Mouse (Mus musculus) kidney, postnatal 14 days (tissue): Measurements from ENCODE around the gene Gm20388.
A peak's percentile ranks its signal among the peaks of the same experiment; 100 is the strongest.
"Not testable (repeated sequence)": the region's sequence is repeated elsewhere in the genome, so short reads cannot be mapped to it uniquely, and the experiment has no call there.

Experiments
- DNase-seq: peaks from one replicate; pipeline ENCODE4 v3.0.0; 2022; ENCODE audit warnings: mixed read lengths

Gene Gm20388

DNA sequence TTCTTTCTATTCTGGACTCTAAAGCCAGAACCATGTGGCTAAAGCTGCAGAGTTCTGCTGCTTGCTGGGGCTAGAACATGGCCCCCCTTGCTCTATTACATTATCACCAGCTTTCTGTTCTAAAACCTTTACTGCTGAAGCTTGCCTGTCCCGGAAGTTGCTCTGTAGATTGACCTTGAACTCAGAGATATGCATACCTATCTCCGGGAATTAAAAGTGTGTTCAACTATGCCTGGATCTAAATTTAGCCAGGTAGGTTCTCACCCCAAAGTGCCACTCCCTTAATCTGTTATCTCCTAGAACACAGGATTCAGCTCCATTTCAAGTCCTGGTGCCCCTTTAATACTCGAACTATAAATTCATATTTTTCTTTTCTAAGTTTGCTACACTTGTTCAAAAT lies 4100.9 kb downstream of the Gm20388 start:
- DNase-seq = no peak

DNA sequence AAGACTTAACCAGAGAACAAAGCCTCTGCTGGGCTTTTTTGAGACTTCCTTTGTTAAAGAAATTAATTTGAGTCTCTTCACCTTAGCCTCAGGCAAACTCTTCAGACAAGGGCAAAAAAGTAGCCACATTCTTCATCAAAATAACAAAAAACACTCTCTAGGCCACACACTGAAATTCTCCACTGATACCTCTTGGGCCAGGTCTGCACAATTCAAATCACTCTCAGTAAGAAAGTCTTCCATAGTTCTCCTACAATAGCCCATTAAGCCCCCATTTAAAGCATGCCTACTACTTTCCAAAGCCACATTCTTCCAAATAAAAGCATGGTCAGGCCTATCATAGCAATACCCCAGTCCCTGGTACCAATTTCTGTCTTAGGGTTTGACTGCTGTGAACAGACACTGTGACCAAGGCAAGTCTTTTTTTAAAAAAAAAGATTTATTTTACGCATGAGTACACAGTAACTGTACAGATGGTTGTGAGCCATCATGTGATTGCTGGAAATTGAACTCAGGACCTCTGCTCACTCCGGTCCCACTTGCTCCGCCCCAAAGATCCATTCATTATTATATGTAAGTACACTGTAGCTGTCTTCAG lies 4101.4 kb downstream of the Gm20388 start:
- no peak for DNase-seq

DNA sequence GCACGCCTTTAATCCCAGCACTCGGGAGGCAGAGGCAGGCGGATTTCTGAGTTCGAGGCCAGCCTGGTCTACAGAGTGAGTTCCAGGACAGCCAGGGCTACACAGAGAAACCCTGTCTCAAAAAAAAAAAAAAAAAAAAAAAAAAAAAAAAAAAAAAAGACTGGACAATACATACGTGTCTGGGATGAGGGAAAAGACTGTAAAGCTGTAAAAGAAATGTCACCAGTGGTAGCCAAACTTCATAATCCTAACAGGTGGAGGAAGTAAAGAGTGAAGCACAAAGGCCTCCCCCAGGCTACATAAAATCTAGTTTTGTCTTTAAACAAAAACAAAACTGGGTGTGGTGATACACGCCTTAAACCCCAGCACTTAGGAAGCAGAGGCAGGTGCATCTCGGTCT lies 4103.7 kb downstream of the Gm20388 start:
- not testable (repeated sequence) for DNase-seq

DNA sequence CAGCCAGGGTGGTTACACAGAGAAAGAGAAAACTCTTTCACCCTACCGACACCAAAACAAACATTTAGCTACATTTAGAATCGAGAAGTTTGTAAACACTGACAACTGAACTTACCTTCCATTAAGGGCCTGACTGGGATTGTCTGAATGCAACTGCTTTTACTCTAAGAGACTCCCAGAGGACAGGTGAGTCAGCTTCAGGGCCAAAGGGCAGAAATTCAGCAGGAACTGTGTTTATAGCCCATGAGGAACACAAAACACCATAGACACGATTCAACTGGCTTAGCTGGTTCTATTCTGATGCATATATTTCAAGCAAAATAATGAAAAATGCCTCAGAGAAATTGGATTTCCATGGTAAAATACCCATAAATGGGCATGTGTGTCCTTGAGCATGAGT lies 4104.1 kb downstream of the Gm20388 start:
- DNase-seq = no peak

DNA sequence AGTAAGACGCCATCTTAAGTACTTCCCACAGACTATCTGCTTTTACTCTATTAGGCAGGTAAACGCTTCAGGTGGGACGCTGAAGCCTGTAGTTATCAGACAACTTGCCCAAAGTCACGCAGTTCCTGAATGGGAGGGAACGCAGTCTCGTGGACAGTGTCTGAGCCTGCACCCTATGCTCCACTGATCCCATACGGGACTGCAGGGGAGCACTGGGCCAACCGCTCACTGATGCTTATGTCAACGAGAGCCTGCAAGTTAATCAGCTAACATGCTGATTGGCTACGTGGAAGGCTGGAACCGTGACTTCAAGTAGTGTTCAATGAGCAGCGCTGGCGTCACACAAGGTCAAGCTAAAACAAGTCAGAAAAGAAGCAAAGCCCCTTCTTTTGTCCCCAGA lies 4109.1 kb downstream of the Gm20388 start:
- DNase-seq = peak; percentile 21

DNA sequence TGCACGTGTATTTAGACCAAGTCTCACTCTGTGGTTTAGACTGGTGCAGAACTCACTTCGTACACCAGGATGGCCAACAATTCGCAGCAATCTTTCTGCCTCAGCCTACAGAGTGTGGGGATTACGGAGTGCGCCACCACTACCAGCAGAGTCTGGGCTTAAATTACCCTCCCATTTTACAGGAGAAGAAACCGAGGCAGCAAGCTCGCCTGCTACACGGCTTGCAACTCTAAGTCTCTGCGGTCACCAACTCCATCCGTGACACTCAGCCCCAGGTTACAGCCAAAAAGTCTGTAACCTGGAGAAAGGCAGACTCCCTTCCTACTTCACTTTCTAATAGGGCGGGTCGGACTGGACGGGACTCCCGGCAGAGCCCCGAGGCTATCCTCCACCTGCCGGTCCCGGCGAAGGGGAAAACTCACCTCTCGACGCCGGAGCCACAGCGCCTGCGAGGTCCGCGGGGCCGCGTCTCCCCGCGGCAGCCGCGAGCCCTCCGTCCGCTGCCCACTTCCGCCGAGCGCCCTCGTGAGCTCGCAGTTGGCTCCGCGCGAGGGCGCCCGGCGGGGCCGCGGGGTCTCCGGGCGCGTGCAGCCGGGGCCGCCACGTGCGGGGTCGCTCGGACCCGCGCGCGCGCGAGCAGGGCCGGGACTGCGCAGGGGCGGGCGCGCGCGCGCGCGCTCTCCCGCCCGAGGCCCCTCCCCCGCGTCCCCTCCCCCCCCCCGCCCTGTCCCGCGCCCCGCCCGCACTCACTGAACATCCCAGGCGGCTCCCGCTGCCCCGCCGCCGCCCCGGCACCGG lies 4110.0 kb downstream of the Gm20388 start:
- DNase-seq = no peak

DNA sequence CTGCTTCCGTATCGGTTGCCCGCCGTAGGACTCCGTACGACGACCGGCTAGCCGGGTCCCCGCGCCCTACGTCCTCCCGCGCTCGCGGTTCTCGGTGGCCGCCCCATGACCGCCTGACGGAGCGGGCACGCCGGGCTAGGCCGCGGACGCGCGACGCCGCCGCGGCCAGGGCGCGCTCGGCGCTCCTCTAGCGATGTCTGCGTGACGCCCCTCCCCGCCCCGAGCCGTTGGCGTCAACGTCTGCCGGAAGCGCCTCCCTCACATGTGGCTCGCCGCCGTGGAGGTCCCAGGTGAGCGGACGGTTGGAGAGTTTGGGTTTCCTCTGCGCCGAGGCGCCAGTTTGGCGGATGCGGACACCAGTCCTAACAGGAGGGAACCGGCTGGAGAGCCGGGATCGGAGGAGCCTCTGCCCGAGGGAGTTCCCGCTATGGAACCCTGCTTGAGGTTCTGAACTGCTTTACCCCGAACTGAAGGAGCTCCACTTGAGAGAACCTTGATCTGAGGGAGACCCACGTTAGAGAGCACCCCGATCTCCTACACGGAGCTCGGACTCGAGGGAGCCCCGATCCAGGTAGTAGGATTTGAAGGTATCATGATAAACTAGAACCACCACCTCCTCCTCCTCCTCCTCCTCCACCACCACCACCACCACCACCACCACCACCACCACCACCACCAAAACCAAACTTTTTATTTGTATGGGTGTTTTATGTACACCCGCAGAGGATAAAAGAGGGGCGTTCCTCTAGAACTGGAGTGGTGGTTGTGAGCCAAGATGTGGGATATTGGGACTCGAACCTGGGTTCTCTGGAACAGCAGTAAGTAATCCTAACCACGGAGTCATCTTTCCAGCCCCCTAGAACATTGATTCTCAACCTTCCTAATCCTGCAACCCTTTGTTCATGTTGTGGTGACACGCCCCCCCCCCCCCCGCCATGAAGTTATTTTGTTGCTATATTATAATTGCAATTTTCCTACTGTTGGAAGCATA lies 4110.9 kb downstream of the Gm20388 start, which contains the start of the genes Taf5l and Urb2:
Gene Taf5l, minus strand, starts transcription at position 161 of the 991 bp plus-strand sequence.
Gene Urb2, plus strand, starts transcription at position 272 of the 991 bp plus-strand sequence.
- DNase-seq = peak; percentile 96

DNA sequence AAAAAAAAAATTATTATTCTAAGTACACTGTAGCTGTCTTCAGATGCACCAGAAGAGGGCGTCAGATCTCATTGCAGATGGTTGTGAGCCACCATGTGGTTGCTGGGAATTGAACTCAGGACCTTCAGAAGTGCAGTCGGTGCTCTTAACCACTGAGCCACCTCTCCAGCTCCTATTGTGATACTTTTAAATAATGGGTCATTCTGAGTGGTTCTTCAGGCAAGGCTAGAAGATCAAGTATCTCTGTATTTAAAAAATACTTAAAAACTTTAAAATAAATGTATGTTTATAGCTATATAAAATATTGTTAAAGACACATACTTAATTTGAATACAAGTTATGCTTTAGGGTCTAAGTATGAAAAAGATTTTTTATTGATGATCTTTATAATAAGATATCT lies 4115.6 kb downstream of the Gm20388 start:
- DNase-seq = not testable (repeated sequence)

DNA sequence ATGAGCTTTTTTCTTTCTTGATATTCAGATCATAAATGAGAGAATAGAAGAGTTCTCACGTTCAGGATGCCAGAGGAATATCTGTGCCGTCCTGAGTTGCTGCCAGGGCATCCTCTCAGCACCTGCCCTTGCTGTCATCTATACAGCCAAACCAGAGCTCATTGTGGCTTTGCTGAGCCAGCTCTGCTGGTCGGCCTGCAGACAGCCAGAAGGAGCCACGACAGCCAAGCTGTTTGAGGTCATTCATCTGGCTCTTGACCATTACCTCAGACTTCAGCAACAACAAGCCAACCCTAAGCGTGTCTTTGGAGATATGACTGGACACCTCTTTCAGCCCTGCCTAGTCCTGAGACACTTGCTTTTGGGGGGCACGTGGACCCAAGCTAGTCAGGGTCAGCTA lies 4117.2 kb downstream of the Gm20388 start:
- no peak for DNase-seq

DNA sequence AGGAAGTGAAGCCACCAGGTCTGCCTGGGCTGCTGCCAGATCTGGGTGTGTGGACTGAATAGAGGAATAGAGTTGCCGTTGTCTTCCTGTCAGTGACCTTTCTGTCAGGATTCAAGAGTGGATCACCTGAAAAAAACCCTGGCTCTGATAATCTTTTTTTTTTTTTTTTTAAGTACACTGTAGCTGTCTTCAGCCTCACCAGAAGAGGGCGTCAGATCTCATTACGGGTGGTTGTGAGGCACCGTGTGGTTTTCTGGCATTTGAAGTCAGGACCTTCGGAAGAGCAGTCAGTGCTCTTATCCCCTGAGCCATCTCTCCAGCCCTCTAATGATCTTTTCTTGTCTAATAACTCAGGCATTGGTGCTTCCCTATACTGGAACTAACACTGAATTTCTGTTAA lies 4122.8 kb downstream of the Gm20388 start:
- no peak for DNase-seq

DNA sequence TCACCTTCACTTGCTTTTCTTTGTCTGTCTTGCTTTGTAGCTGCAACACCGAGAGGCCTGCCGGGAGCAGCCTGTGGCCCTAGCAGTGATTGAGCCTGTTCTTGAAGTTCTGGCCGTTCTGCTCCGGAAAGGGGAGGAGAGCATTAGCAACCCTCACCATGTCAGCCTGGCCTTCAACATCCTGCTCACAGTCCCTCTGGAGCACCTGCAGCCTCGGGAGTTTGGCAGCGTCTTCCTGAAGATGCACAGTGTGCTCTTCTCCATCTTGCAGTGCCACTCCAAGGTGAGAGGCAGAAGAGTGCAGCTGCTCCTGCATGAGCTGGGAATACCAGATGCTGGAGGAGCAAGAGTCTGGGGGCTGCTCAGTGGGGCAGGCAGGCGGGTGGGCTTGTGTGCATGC lies 4127.5 kb downstream of the Gm20388 start:
- DNase-seq = no peak

DNA sequence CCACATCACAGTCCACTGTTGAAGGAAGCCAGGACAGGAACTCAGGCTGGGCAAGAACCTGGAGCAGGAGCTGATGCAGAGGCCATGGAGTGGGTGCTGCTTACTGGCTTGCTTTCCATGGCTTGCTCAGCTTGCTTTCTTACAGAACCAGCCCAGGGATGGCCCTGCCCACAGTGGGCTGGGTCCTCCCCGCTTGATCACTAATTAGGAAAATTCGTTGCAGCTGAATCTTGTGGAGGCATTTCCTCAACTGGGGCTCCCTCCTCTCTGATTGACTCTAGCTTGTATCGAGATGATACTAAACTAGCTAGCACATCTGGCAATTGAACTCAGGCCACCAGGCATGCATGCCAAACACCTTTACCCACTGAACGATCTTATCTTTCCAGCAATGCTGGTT lies 4128.7 kb downstream of the Gm20388 start:
- DNase-seq = no peak

DNA sequence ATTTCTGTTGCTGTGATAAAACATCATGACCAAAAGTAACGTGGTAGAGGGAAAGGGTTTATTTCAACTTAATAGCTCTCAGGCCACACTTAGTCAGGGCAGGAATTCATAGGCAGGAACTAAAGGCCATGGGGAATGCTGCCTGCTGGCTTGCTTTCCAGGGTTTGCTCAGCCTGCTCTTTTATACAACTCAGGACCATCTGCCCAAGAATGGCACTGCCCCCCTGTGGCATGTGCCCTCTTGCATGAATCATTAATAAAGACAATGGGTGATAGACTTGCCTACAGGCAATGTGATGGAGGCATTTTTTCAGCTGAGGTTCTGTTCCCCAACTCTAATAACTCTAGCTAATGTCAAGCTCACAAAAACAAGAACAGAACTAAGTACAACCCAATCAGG lies 4131.6 kb downstream of the Gm20388 start:
- no peak for DNase-seq

DNA sequence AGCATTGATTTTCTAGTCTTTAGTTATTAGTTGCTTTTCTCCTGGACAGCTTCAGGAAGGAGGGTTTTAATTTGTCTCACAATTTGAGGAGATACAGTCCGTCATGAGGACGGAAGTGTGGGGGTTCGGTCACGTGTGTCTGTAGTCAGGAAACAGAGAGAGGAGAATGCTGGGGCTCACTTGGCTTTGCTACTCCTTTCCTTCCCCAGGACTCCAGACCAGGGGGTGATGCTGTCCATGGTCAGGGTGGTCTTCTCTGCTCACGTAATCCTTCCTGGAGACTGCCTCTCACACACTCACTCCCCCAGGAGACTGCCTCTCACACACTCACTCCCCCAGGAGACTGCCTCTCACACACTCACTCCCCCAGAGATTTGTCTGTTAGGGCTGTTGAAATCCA lies 4133.8 kb downstream of the Gm20388 start:
- DNase-seq = no peak

DNA sequence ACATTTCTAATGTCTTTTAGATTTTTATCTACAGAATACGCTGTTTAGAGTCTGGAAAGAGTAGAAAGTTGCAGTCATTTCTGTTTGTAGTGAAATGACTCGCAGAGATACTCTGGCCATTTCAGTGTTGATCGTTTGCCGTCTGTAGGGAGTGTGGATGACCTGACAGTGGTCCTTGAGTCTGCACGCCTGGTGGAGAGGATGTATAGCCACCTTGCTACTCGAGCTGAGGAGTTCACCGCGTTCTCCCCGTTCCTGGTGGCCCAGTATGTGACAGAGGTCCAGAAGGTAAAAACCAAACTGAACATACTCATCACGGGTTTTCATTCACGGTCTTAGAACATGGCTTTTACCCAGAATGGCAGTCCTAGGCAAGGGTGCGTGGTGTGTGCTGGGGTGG lies 4134.3 kb downstream of the Gm20388 start:
- no peak for DNase-seq

DNA sequence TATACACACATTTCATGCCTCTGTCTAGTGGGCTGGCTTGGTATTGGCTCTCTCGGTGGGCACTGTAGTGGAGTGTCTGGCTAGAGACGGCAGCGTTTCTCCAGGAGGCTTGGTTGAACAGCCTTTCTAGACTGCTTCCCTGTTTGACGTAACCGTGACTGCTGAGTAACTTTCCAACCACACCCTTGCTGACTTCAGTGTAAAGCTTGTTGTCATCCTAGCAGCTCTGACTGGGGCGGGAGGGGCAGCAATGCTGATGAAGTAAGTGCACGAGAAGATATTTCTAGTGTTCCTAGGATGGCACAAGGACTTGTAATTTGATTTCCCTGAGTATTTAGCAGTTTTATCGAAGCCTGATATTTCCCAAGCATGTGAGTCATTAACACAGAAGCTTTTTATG lies 4135.2 kb downstream of the Gm20388 start:
- no peak for DNase-seq

DNA sequence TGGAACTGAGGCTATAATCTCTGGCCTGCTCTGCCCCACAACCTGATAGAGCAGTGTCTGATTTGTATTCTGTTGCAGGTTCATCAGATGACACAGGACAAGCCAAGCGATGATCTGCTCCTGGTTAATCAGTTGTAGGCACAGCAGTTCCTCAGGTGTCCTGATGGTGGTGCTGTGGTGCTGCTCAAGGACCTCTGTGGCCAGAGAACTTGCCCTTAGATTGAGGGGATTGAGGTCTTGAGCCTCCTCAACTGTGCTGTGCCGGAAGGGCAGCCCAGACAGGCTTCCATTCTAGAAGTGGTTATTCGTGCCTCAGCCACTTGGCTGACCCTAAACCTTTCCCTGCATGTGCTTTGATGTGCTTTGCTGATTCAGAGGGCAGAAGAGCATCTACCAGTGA lies 4141.5 kb downstream of the Gm20388 start:
- peak; percentile 74 for DNase-seq

DNA sequence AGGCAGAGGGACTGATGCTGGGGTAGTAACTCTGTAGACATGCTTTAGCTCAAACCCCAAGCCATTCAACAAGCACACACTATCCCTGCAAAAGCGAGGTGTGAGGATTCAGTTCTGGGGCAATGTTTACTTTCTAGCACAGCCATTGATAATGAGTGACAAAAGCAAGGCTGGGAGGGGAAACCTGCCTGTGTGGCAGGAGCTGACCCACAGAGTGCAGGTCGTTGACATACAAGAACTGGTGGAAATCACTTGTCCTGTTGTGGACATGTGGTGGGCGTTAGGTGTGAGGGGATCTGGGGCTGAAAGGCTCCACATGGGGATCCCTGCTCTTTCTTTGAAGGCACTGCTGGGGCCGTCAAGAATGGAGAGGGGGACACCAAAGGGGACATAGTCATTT lies 4141.9 kb downstream of the Gm20388 start:
- DNase-seq = no peak

DNA sequence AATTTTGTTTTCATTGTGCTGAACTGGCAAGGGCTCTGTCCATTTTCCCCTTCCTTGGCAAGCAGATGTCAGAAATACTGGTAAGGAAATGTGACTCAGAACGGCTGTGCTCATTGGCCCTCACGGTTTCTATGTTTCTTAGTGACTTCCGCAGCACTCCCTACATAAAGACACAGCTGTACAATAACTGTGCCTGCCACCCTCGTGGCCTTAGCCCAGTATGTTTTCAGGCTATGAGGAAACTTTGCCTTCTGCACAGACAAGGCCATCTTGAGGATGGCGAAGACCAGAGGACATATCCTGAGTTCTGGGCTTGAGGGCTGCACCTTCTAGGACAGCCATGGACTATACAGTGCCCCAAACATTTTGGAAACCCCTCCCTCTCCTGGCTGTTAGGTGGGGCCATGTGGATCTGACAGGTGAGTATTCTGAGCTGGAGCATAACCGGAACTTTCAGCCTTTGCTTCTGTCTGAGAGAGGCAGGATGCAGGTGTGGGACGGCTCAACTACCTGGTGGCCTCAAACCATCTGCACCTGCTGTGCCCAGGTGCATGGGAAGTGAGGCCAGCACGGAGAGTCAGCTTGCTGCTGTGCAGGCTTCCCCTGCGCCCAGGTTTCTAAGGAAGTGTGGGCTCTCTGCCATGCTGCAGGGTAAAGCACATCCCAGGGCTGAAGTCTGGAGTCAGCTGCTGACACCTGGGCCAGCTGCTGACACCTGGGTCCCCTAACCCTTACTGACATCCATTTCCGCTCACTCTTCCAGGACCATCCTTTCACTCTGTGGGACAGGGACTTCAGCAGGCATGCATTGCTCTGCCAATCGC lies 4146.4 kb downstream of the Gm20388 start:
- no peak for DNase-seq

DNA sequence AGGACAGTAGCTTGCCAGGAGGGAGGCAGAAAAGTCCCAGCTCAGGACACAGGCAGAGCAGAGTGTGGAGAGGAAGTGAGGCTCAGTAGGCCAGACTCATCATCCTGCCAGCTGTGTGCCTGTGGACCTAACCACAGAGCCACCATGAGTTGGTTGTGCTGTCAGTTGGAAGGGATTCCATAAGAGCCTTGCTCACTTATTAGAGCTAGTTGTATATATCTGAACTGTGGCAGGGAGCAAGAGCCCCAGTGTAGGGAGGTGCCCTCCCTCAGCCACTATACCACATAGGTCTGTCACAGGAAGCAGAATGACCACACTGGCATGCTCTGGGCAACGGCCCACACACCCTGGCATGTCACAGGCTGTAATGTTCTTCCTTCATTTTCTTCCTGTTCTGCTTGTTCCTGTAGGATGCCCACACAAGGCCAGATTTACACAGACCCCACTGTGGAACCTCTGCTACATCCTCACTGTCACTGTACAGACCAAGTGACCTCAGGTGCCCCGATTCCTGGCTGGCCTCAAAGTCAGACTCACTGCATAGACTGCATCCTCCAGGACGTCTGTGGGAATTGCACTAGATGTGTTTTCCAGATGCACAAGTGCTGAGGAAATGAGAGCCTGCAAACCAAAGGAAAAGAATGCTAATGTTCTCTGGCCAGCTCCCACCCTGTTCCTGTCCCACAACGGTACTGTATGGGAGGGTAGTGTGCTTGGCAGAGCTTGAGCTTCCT lies 4155.9 kb downstream of the Gm20388 start:
- peak; percentile 54 for DNase-seq

DNA sequence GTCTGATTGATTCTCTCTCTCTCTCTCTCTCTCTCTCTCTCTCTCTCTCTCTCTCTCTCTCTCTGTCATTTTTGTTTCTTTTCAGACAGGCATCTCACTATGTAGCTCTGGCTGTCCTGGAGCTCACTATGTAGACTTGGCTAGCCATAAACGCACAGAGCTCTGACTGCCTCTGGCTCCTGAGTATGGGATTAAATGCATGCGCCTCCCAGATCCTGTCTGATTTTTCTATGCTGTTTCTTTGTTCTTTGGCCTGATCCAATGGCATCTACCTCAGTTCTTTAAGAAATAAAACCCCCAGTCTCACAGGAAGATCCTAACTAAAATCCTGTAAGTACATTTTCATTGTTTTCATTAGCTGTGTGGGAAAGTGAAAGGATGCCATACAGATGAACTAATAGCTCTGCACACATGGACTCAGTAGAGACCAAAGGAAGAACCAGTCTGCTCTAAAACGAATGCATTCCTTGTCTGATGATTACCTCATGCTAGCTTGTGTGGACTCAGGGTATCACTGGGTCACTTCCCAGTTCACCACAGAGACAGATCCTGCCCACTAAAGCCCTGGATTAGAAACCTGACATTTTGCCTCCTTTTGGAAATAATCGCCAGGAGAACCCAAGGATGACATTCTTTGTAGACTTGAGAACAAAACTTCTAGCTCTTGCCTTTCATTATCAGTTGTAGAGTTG lies 4156.6 kb downstream of the Gm20388 start:
- DNase-seq = no peak
